Mouse (Mus musculus): Measurements from ENCODE around the gene Med4.

DNA sequence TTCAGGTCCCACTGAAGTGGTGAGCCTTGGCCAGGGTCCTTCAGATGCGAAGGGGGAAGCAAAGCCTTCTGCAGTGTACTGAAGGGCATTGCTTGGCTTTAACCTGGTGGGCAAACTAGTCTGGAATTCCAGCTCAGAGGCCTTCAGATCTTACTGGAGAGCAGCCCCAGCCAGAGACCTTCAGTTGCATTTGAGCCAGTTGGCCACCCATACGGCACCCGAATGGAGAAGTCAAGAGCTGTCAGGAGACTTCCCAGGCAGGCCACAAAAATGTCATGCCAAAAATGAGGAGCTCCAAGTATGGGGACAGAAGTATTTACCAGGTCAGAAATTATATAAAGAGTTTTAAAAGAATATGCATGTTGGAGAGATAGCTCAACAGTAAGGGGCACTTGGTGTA, 38.2 kb downstream of the Med4 start, which contains the start of gene Nudt15:
- TF ChIP-seq CTCF (IDR thresholded peaks at IDR 0.05; ENCODE audit: control insufficient read depth, insufficient read depth, insufficient replicate concordance, low read depth, low read length) (no peak), POLR2A (IDR thresholded peaks at IDR 0.05; ENCODE audit: control insufficient read depth, low read depth, low read length) (no peak)
